In genomic region chr2:45056856-45057562, GRCm38 (mm10) we compare ENCODE assay signal across 18 mouse cellular contexts.
DNase-seq lines count a peak whose midpoint lies in the region; ATAC-seq lines count a peak whose summit lies in the region.
"Had no signal": no experiment of that assay in that cellular context is flagged by ENCODE, and none has a peak within 500 bp of the region (broad histone marks: within the 10 kb centered on the region; RNA-seq: fewer than 3 reads in every experiment).

No protein-coding gene starts in this region.

- no peak overlapping the region for H3K4me2 ChIP-seq in midbrain, embryonic 13.5 days (replicated peaks)
- no peak overlapping the region for H3K4me2 ChIP-seq in midbrain, embryonic 15.5 days
- peak overlapping the region; percentile 67 for H3K4me2 ChIP-seq in liver, embryonic 12.5 days
- H3K4me2 ChIP-seq: limb, embryonic 13.5 days; midbrain, embryonic 11.5 days had no signal

- no peaks in the 10 kb centered on the region for H3K36me3 ChIP-seq in midbrain, embryonic 13.5 days
- H3K36me3 ChIP-seq in midbrain, embryonic 15.5 days (replicated peaks): no peaks in the 10 kb centered on the region
- peaks cover 15% of the 10 kb centered on the region for H3K36me3 ChIP-seq in liver, embryonic 12.5 days
- H3K36me3 ChIP-seq: embryonic facial prominence, embryonic 10.5 days; limb, embryonic 13.5 days had no signal

- no peaks in the 10 kb centered on the region for H3K9me3 ChIP-seq in midbrain, embryonic 13.5 days
- H3K9me3 ChIP-seq in midbrain, embryonic 15.5 days: no peaks in the 10 kb centered on the region
- no peaks in the 10 kb centered on the region for H3K9me3 ChIP-seq in liver, embryonic 12.5 days (replicated peaks)
- H3K9me3 ChIP-seq: embryonic facial prominence, embryonic 10.5 days; hindbrain, embryonic 10.5 days; limb, embryonic 13.5 days had no signal

- H3K4me3 ChIP-seq in midbrain, embryonic 13.5 days (replicated peaks): no peak overlapping the region
- H3K4me3 ChIP-seq in midbrain, embryonic 15.5 days: no peak overlapping the region
- H3K4me3 ChIP-seq in liver, embryonic 12.5 days: 0 out of 2 replicates have a peak overlapping the region, but pooled peaks have one; percentile 2
- H3K4me3 ChIP-seq: embryonic facial prominence, embryonic 10.5 days; heart, adult 2 months; hindbrain, embryonic 10.5 days; limb, embryonic 13.5 days had no signal

- intact Hi-C loops in heart, postnatal 10 days (cut with DNase I): no loop called here

- peaks cover 66% of the 10 kb centered on the region for H3K4me1 ChIP-seq in midbrain, embryonic 13.5 days (replicated peaks)
- H3K4me1 ChIP-seq in midbrain, embryonic 15.5 days: peaks cover 22% of the 10 kb centered on the region
- peaks cover 95% of the 10 kb centered on the region for H3K4me1 ChIP-seq in liver, embryonic 12.5 days

- 80% methylated on average over 10 of the region's 10 CpGs for WGBS in midbrain, embryonic 13.5 days
- WGBS in midbrain, embryonic 15.5 days: 81% methylated on average over 10 of the region's 10 CpGs
- WGBS in liver, embryonic 12.5 days (ENCODE audit: insufficient replicate concordance): 42% methylated on average over 10 of the region's 10 CpGs

- peak; percentile 61 for DNase-seq in heart, adult 11 months
- DNase-seq in heart, postnatal 10 days: no peak
- no peak for DNase-seq in urinary bladder, postnatal 36 days (ENCODE audit: low spot score in 2 of 2)
- DNase-seq in cerebellum, postnatal 14 days: no peak
- DNase-seq: adrenal gland, postnatal 36 days; cerebellum, postnatal 10 days; heart, adult 2 months; lung, postnatal 10 days; right cerebral cortex, postnatal 4 days had no signal

- ATAC-seq in midbrain, embryonic 13.5 days: 0 out of 2 replicates have a peak, but pooled peaks have one; percentile 7
- ATAC-seq in midbrain, embryonic 15.5 days (replicated peaks): no peak
- no peak for ATAC-seq in liver, embryonic 12.5 days
- no peak for ATAC-seq in granulocyte monocyte progenitor cell, adult 5-6 weeks (replicated peaks; ENCODE audit: poor library complexity, severe bottlenecking)
- ATAC-seq: inflammation-experienced regulatory T-cells, adult 6 months had no signal

- H3K9ac ChIP-seq in midbrain, embryonic 13.5 days (replicated peaks): no peak overlapping the region
- H3K9ac ChIP-seq in midbrain, embryonic 15.5 days: no peak overlapping the region
- peak overlapping the region; percentile 58; the same call in 1 of the 2 replicates for H3K9ac ChIP-seq in liver, embryonic 12.5 days
- H3K9ac ChIP-seq: limb, embryonic 13.5 days had no signal

- H3K27me3 ChIP-seq in midbrain, embryonic 13.5 days: no peaks in the 10 kb centered on the region
- H3K27me3 ChIP-seq in midbrain, embryonic 15.5 days (replicated peaks): no peaks in the 10 kb centered on the region
- H3K27me3 ChIP-seq in liver, embryonic 12.5 days (replicated peaks): no peaks in the 10 kb centered on the region

- no peak overlapping the region for H3K27ac ChIP-seq in midbrain, embryonic 13.5 days
- H3K27ac ChIP-seq in midbrain, embryonic 15.5 days: no peak overlapping the region
- peak overlapping the region; percentile 94 for H3K27ac ChIP-seq in liver, embryonic 12.5 days
- H3K27ac ChIP-seq: embryonic facial prominence, embryonic 10.5 days; heart, adult 2 months; limb, embryonic 13.5 days had no signal
